Mouse (Mus musculus) lung, postnatal 4 days (tissue): ENCODE results near the gene Sdsl.
"Not testable (repeated sequence)": the region's sequence is repeated elsewhere in the genome, so short reads cannot be mapped to it uniquely, and the experiment has no call there.

Source experiments
- DNase-seq, 2 experiments: peaks; one replicate each; pipeline ENCODE4 v3.0.0; 2021

Sdsl gene

DNA sequence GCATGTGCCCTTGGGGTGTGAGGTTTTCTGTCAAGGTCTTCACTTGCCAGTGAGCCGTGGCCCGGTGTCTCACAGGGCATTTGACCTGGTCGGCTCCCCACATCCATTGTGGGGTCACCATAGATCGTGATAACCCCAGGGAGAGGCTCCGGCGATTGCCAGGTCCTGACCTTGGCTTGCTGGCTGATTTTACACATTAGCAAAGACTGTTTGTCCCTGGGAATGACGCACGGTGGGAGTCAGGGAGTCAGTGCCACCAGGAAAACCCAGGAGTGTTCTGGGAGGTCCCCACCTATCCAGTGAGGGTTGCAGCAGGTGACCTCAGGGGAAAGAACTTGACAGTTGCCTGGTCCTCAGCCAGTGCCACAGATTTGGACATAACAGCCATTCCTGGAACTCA lies at the start of gene Sdsl:
Sdsl (minus strand) TSS at position 41 of the 400 bp plus-strand sequence.
- no peak for DNase-seq

GRCm38 (mm10) chr5:120517552-120517951 lies 44.9 kb upstream of the Sdsl start:
- DNase-seq: no peak

- peak; percentile 31 to 46 for DNase-seq
These were observed 43.8 kb upstream of the Sdsl start for GRCm38 (mm10) chr5:120516221-120516984.

DNA sequence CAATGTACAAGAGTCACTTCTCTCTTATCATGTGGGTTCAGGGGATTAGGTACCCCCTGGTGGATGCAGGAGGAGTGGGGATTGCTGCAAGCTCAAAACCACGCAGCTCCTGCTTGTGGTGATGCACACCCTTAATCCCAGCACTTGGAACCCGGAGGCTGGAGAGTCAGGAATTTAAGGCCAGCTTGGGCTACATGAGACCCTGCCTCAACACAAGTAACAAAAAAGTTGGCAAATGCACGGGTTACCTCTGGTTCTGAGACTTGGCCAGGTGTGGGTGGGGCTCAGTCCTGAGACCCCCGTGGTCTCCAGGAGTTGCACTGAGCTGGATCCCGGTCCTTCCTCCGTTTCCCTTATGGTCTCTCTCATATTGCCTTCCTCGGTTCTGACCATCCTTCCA lies 42.8 kb upstream of the Sdsl start:
- no peak for DNase-seq

DNA sequence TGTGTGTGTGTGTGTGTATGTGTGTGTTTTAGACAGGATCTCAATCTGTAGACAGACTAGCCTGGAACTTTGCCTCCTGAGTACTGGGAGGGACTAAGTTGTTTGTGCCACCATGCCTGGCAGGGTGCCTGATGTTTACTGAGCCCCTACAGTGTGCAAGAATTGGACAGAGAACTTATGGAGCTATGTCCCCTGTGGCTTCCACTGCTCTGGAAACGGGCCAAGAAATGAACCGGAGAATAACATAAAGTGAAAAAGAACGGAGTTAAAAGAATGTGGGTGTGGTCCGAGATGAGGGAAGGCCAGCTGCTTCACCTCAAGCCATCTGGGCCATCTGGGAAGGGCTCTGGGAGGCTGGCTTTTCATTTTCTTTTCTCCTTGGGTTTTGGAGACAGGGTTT lies 42.1 kb upstream of the Sdsl start:
- DNase-seq: peak; percentile 75 to 83

DNA sequence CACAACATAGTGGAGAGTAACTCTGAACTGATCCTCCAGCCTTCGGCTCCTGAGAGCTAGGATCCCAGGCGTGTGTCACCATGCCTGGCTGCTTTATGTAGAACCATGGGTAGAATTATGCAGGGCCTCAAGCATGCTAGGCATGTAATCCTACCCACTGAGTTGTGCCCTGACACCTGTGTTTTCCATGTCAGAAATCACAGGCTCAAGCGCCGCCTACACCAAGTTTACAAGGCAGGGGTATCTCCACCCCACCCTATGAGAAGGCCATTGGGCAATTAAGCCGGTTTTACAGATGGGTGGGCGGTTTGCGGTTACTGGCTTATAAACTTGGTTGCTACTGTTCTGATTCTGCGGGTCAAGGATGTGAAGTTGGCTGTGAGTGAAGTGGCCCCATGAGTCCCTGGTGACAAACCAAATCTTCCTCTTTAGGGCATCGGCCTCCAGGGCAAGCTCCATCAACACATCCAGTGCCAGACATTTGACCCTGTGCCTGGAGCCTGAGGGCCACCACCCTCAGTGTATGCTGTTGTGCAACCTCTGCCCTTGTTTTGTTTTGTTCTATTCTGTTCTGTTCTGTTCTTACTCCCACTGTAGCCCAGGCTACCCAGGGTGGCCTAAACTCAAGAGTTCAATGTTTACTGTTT lies 41.5 kb upstream of the Sdsl start:
- DNase-seq: peak in 1 of 2 experiments; percentile 30

DNA sequence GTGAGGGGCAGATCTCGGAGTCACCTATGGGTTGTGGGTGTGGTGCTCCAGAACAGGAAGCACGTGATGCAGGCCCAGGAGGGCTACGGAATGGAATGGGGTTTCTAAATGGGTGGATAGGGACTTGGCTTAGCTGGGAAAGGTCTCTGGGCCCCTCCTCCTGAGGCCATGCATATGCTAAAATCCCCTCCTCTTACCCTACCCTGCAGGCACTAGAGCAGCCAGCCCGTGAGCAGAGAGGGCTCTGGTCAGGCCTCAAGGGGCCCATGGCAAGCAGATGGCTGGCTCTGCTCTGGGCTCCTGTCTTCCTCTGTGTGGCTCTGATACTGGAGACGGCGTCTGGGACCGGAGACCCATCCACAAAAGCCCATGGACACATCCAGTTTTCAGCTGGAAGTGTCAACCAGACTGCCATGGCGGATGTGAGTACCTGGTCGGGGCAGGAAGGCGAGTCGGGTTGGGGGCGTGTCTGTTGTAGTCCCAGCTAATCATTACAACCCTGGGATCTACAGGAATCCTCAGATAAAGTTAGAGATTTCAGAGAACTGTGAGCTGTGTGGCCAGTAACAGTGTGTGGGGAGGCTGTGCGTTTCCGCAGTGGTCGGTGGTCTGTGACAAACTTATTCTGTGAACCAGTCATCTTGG lies 40.4 kb upstream of the Sdsl start:
- DNase-seq: no peak

GRCm38 (mm10) chr5:120511643-120512220 lies 39.1 kb upstream of the Sdsl start:
- DNase-seq: peak; percentile 55 to 63

- peak; percentile 96 to 98 for DNase-seq
These were observed 38.5 kb upstream of the Sdsl start, which contains the start of gene Slc8b1 for GRCm38 (mm10) chr5:120510982-120511642. Gene Slc8b1, plus strand, starts transcription at chr5:120511168.

DNA sequence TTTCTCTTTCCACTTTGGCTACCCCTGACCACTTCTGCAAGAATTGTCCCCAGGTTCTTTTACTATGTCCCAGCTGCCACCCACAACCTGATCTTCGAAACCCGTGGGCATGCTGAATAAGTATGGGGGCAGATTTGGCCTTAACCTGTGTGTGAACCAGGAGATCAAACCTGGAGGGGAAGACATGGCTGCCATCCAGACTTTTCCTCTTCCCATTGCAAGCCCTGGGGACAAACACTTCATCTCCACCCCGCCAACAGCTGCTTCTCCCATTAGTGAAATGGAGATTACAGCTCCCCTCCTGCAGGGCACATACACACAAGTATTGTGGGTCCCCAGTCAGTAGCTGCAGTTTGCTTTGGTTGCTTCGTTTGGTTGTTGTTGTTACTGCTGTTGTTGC lies 34.7 kb upstream of the Sdsl start:
- DNase-seq: no peak

- no peak for DNase-seq
These were observed 33.9 kb upstream of the Sdsl start for GRCm38 (mm10) chr5:120506490-120506889.

- DNase-seq: no peak
These were observed 33.2 kb upstream of the Sdsl start for GRCm38 (mm10) chr5:120505781-120506180.

- DNase-seq: peak; percentile 75 to 84
These were observed 32.8 kb upstream of the Sdsl start for GRCm38 (mm10) chr5:120505368-120505767.

- peak; percentile 85 to 86 for DNase-seq
These were observed 30.7 kb upstream of the Sdsl start, which contains the start of gene Plbd2 for GRCm38 (mm10) chr5:120503144-120503795. Gene Plbd2, minus strand, starts transcription at chr5:120503625.

- DNase-seq: no peak
These were observed 30.1 kb upstream of the Sdsl start for GRCm38 (mm10) chr5:120502675-120503143.

- DNase-seq: no peak
These were observed 29.6 kb upstream of the Sdsl start for GRCm38 (mm10) chr5:120502147-120502621.

DNA sequence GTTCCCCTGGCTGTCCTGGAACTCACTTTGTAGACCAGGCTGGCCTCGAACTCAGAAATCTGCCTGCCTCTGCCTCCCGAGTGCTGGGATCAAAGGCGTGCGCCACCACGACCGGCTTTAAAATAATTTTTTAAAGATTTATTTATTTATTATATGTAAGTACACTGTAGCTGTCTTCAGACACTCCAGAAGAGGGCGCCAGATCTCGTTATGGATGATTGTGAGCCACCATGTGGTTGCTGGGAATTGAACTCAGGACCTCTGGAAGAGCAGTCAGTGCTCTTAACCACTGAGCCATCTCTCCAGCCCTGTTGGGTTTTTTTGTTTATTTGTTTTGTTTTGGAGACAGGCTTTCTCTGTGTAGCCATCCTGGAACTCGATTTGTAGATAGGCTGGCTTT lies 28.0 kb upstream of the Sdsl start:
- not testable (repeated sequence) for DNase-seq

DNA sequence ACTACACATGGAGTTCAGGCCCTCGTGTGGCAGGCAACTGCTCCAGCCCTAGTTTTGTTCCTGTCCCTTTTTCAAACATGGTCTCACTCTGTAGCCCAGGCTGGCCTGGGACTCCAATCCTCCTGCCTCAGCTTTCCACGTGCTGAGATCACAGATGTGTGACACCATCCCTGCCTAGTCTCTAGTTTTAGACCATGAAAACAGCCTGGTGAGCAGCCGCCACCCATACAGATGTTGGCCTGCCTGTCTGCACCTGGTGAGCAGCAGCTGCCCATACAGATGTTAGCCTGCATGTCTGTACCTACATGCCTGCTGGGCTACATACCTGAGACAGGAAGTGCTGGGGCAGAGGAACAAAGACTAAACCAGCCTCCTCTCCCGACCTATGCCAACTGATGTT lies 26.6 kb upstream of the Sdsl start:
- DNase-seq: no peak

- no peak for DNase-seq
These were observed 24.5 kb upstream of the Sdsl start for GRCm38 (mm10) chr5:120497071-120497470.

GRCm38 (mm10) chr5:120495703-120496226 lies 23.2 kb upstream of the Sdsl start:
- DNase-seq: no peak

GRCm38 (mm10) chr5:120495064-120495702 lies 22.6 kb upstream of the Sdsl start:
- DNase-seq: no peak
